8 mouse cellular contexts compared by ENCODE assay signal in genomic region chr7:45643441-45644178, GRCm38 (mm10). TPM values are rescaled to one million over a fixed set of nuclear protein-coding genes. Genes with fewer than 3 reads are reported as not detected.
DNase-seq lines count a peak whose midpoint lies in the region; ATAC-seq and TF ChIP-seq lines count a peak whose summit lies in the region.

No protein-coding gene starts in this region.

- H3K4me2 ChIP-seq in embryonic facial prominence, embryonic 14.5 days (ENCODE audit: low read depth, low read length), result peak overlapping the region; percentile 81
- peak overlapping the region; percentile 64 for H3K4me2 ChIP-seq in limb, embryonic 12.5 days
- peak overlapping the region; percentile 89 for H3K4me2 ChIP-seq in midbrain, embryonic 14.5 days (ENCODE audit: low read length)

- H3K9ac ChIP-seq in embryonic facial prominence, embryonic 14.5 days (ENCODE audit: low read depth, low read length), result peak overlapping the region; percentile 77
- peak overlapping the region; percentile 65 for H3K9ac ChIP-seq in limb, embryonic 12.5 days (replicated peaks)
- peak overlapping the region; percentile 73 for H3K9ac ChIP-seq in midbrain, embryonic 14.5 days (replicated peaks; ENCODE audit: low read length)

- TF ChIP-seq POLR2A in bone marrow, adult 2 months (IDR thresholded peaks at IDR 0.05; ENCODE audit: borderline replicate concordance, control insufficient read depth, low read depth, low read length), result no peak; the same call in 1 of the 2 replicates

- 10% methylated on average over 28 of the region's 28 CpGs for WGBS in bone marrow, adult 2 months
- WGBS in embryonic facial prominence, embryonic 14.5 days, result 2% methylated on average over 28 of the region's 28 CpGs
- WGBS in limb, embryonic 12.5 days, result 1% methylated on average over 28 of the region's 28 CpGs
- WGBS in midbrain, embryonic 14.5 days, result under 1% methylated on average over 28 of the region's 28 CpGs

- peaks cover 2% of the 10 kb centered on the region; the same call in 1 of the 2 replicates for H3K4me1 ChIP-seq in bone marrow, adult 2 months (ENCODE audit: control insufficient read depth, insufficient read depth, low read length)
- peaks cover 34% of the 10 kb centered on the region for H3K4me1 ChIP-seq in embryonic facial prominence, embryonic 14.5 days (ENCODE audit: control insufficient read depth, insufficient read depth, low read length)
- peaks cover 42% of the 10 kb centered on the region for H3K4me1 ChIP-seq in limb, embryonic 12.5 days (replicated peaks)
- H3K4me1 ChIP-seq in midbrain, embryonic 14.5 days (ENCODE audit: control insufficient read depth, insufficient read depth, low read length), result peaks cover 25% of the 10 kb centered on the region

- H3K36me3 ChIP-seq in embryonic facial prominence, embryonic 14.5 days (ENCODE audit: control insufficient read depth, insufficient read depth, low read length), result no peaks in the 10 kb centered on the region
- no peaks in the 10 kb centered on the region for H3K36me3 ChIP-seq in limb, embryonic 12.5 days
- no peaks in the 10 kb centered on the region for H3K36me3 ChIP-seq in midbrain, embryonic 14.5 days (ENCODE audit: control insufficient read depth, insufficient read depth, low read length)

- peak; percentile 78 for DNase-seq in 3T3-L1 (ENCODE audit: low read depth, low spot score)
- peak; percentile 100 for DNase-seq in embryonic facial prominence, embryonic 14.5 days (ENCODE audit: low spot score)
- peak; percentile 78 for DNase-seq in heart, adult 8-10 months (ENCODE audit: low spot score)
- peak; percentile 84 to 90 for DNase-seq in kidney, adult 8-10 months
- peak; percentile 98 for DNase-seq in midbrain, embryonic 14.5 days
- DNase-seq in spleen, adult 12 weeks (ENCODE audit: low spot score), result peak; percentile 23

- no peaks in the 10 kb centered on the region for H3K9me3 ChIP-seq in embryonic facial prominence, embryonic 14.5 days (ENCODE audit: control insufficient read depth, low read length)
- H3K9me3 ChIP-seq in limb, embryonic 12.5 days, result no peaks in the 10 kb centered on the region
- no peaks in the 10 kb centered on the region for H3K9me3 ChIP-seq in midbrain, embryonic 14.5 days (ENCODE audit: control insufficient read depth, low read length)

- no peaks in the 10 kb centered on the region for H3K27me3 ChIP-seq in embryonic facial prominence, embryonic 14.5 days (replicated peaks; ENCODE audit: control insufficient read depth, insufficient read depth, low read length)
- peaks cover 9% of the 10 kb centered on the region; the same call in 1 of the 2 replicates for H3K27me3 ChIP-seq in limb, embryonic 12.5 days
- no peaks in the 10 kb centered on the region for H3K27me3 ChIP-seq in midbrain, embryonic 14.5 days (ENCODE audit: control insufficient read depth, insufficient read depth, low read length)

- peak; percentile 91 for ATAC-seq in embryonic facial prominence, embryonic 14.5 days (ENCODE audit: low read depth)
- peak; percentile 89 for ATAC-seq in limb, embryonic 12.5 days (ENCODE audit: insufficient number of reproducible peaks, insufficient read depth, low FRiP score, low TSS enrichment, low read depth)
- ATAC-seq in midbrain, embryonic 14.5 days (ENCODE audit: low FRiP score, low TSS enrichment), result peak; percentile 93

- no peak for TF ChIP-seq CTCF in bone marrow, adult 2 months (IDR thresholded peaks at IDR 0.05; ENCODE audit: control insufficient read depth, insufficient read depth, low read length)

- H3K4me3 ChIP-seq in bone marrow, adult 2 months (replicated peaks; ENCODE audit: control insufficient read depth, low read depth, low read length), result peak overlapping the region; percentile 35
- H3K4me3 ChIP-seq in embryonic facial prominence, embryonic 14.5 days (ENCODE audit: low read depth, low read length), result peak overlapping the region; percentile 43
- H3K4me3 ChIP-seq in limb, embryonic 12.5 days (replicated peaks), result peak overlapping the region; percentile 48
- H3K4me3 ChIP-seq in midbrain, embryonic 14.5 days (replicated peaks; ENCODE audit: low read depth, low read length), result peak overlapping the region; percentile 47

- H3K27ac ChIP-seq in bone marrow, adult 2 months (ENCODE audit: control insufficient read depth, insufficient read depth, low read depth, low read length, poor library complexity), result no peak overlapping the region
- H3K27ac ChIP-seq in embryonic facial prominence, embryonic 14.5 days (replicated peaks; ENCODE audit: low read depth, low read length), result peak overlapping the region; percentile 90
- H3K27ac ChIP-seq in limb, embryonic 12.5 days, result peak overlapping the region; percentile 89
- H3K27ac ChIP-seq in midbrain, embryonic 14.5 days (replicated peaks; ENCODE audit: low read depth, low read length), result peak overlapping the region; percentile 92

RNA-seq across cellular contexts. Expression of gene Mamstr, which starts 3.8 kb away (rescaled TPM):
- polyA plus RNA-seq in bone marrow, adult 2 months (2011; ENCODE audit: insufficient read depth, insufficient read length, low replicate concordance, missing spikeins), result 1.00 TPM in 1 of 2 replicates, not detected in the other
- polyA plus RNA-seq in embryonic facial prominence, embryonic 14.5 days (2014; fragmentation: Nextera tagmentation; extraction: Ambion mirVana), result 23.3 and 28.8 TPM in 2 replicates
- 1 to 10 TPM; 2.0 to 5.9 (median 5.1) TPM for total RNA-seq in heart, adult 8-10 months (2022)
- polyA plus RNA-seq in limb, embryonic 12.5 days (2016; fragmentation: Nextera tagmentation; extraction: Ambion mirVana), result 5.7 and 5.9 TPM in 2 replicates
- 3.0 and 4.3 TPM in 2 replicates for polyA plus RNA-seq in midbrain, embryonic 14.5 days (2014; fragmentation: Nextera tagmentation; extraction: Ambion mirVana)

RNA-seq across cellular contexts. Expression of gene Rasip1, which starts 16.3 kb away (rescaled TPM):
- polyA plus RNA-seq in bone marrow, adult 2 months (2011; ENCODE audit: insufficient read depth, insufficient read length, low replicate concordance, missing spikeins), result 5.9 and 6.0 TPM in 2 replicates
- 10.4 and 11.1 TPM in 2 replicates for polyA plus RNA-seq in embryonic facial prominence, embryonic 14.5 days (2014; fragmentation: Nextera tagmentation; extraction: Ambion mirVana)
- 10 to 100 TPM; 17.8 to 27.2 (median 26.2) TPM for total RNA-seq in heart, adult 8-10 months (2022)
- polyA plus RNA-seq in limb, embryonic 12.5 days (2016; fragmentation: Nextera tagmentation; extraction: Ambion mirVana), result 11.7 and 13.4 TPM in 2 replicates
- polyA plus RNA-seq in midbrain, embryonic 14.5 days (2014; fragmentation: Nextera tagmentation; extraction: Ambion mirVana), result 12.3 and 14.9 TPM in 2 replicates

RNA-seq across cellular contexts. Expression of gene Izumo1, which starts 22.0 kb away (rescaled TPM):
- polyA plus RNA-seq in bone marrow, adult 2 months (2011; ENCODE audit: insufficient read depth, insufficient read length, low replicate concordance, missing spikeins), result 1.1 TPM in 1 of 2 replicates, not detected in the other
- 0.19 and 0.30 TPM in 2 replicates for polyA plus RNA-seq in embryonic facial prominence, embryonic 14.5 days (2014; fragmentation: Nextera tagmentation; extraction: Ambion mirVana)
- under 1 TPM; 0.20 to 0.53 (median 0.35) TPM for total RNA-seq in heart, adult 8-10 months (2022)
- polyA plus RNA-seq in limb, embryonic 12.5 days (2016; fragmentation: Nextera tagmentation; extraction: Ambion mirVana), result 0.13 and 0.17 TPM in 2 replicates
- not detected in 2 replicates for polyA plus RNA-seq in midbrain, embryonic 14.5 days (2014; fragmentation: Nextera tagmentation; extraction: Ambion mirVana)

RNA-seq across cellular contexts. Expression of gene Fut2, which starts 22.6 kb away (rescaled TPM):
- not detected in 2 replicates for polyA plus RNA-seq in bone marrow, adult 2 months (2011; ENCODE audit: insufficient read depth, insufficient read length, low replicate concordance, missing spikeins)
- 1.9 and 2.2 TPM in 2 replicates for polyA plus RNA-seq in embryonic facial prominence, embryonic 14.5 days (2014; fragmentation: Nextera tagmentation; extraction: Ambion mirVana)
- 1 to 10 TPM in 1 of 4 experiments, under 1 TPM in 3; 0.19 to 1.5 (median 0.58) TPM for total RNA-seq in heart, adult 8-10 months (2022)
- 0.15 TPM in 2 replicates for polyA plus RNA-seq in limb, embryonic 12.5 days (2016; fragmentation: Nextera tagmentation; extraction: Ambion mirVana)
- 0.11 and 0.12 TPM in 2 replicates for polyA plus RNA-seq in midbrain, embryonic 14.5 days (2014; fragmentation: Nextera tagmentation; extraction: Ambion mirVana)

RNA-seq across cellular contexts. Expression of gene Fut1, which starts 26.5 kb away (rescaled TPM):
- polyA plus RNA-seq in bone marrow, adult 2 months (2011; ENCODE audit: insufficient read depth, insufficient read length, low replicate concordance, missing spikeins), result not detected in 2 replicates
- polyA plus RNA-seq in embryonic facial prominence, embryonic 14.5 days (2014; fragmentation: Nextera tagmentation; extraction: Ambion mirVana), result 1.3 and 2.1 TPM in 2 replicates
- not detected for total RNA-seq in heart, adult 8-10 months (2022)
- not detected in 2 replicates for polyA plus RNA-seq in limb, embryonic 12.5 days (2016; fragmentation: Nextera tagmentation; extraction: Ambion mirVana)
- not detected in 2 replicates for polyA plus RNA-seq in midbrain, embryonic 14.5 days (2014; fragmentation: Nextera tagmentation; extraction: Ambion mirVana)

Comparison
In these comparisons a context has a peak if more than half of its experiments do, and no peak if none do; other contexts are left out.
1. DNase-seq: peak in every context shown above with its lines; median percentile 100 in embryonic facial prominence, embryonic 14.5 days; 98 in midbrain, embryonic 14.5 days; 87 in kidney, adult 8-10 months; 78 in 3T3-L1; 78 in heart, adult 8-10 months; 23 in spleen, adult 12 weeks.